Mouse (Mus musculus) liver, adult 2 months (tissue): ENCODE results near the gene Gm45062. TPM values are rescaled to one million over a fixed set of nuclear protein-coding genes. Genes with fewer than 3 reads are reported as not detected.
A peak's percentile ranks its signal among the peaks of the same experiment; 100 is the strongest.

ENCODE experiments used
- DNase-seq: peaks from one replicate; pipeline ENCODE4 v3.0.0-alpha.2; 2011; ENCODE audit warnings: low read depth, low spot score; ENCODE audit errors: extremely low read depth
- H3K27ac ChIP-seq: fragments of 200-500 bp; replicated peaks from 2 replicates; pipeline ENCODE4 v1.5.1; 2012; ENCODE audit warnings: low read depth, mild to moderate bottlenecking, control low read depth, inconsistent platforms, low read length; ENCODE audit not compliant: insufficient read depth
- H3K27me3 ChIP-seq: fragments of 200-500 bp; 2 replicates; pipeline ENCODE4 v1.6.1; 2012; ENCODE audit warnings: mild to moderate bottlenecking, moderate library complexity, low read length, inconsistent platforms; ENCODE audit not compliant: control insufficient read depth, insufficient read depth
- H3K36me3 ChIP-seq: fragments of 200-500 bp; 2 replicates; pipeline ENCODE4 v1.6.1; 2012; ENCODE audit warnings: low read length, inconsistent platforms; ENCODE audit not compliant: control insufficient read depth, insufficient read depth
- H3K4me1 ChIP-seq: fragments of 200-500 bp; 2 replicates; pipeline ENCODE4 v1.6.1; 2011; ENCODE audit warnings: low read length; ENCODE audit not compliant: control insufficient read depth, insufficient read depth
- H3K4me3 ChIP-seq: fragments of 200-500 bp; 2 replicates; pipeline ENCODE4 v1.5.1; 2011; ENCODE audit warnings: low read depth, mild to moderate bottlenecking, control low read depth, low read length, moderate library complexity; ENCODE audit not compliant: insufficient read depth
- H3K79me2 ChIP-seq: fragments of 200-500 bp; 2 replicates; pipeline ENCODE4 v1.6.1; 2012; ENCODE audit warnings: inconsistent platforms, mild to moderate bottlenecking, low read length, moderate library complexity; ENCODE audit not compliant: control insufficient read depth, insufficient read depth
- H3K9ac ChIP-seq: fragments of 200-500 bp; 2 replicates; pipeline ENCODE4 v1.6.1; 2012; ENCODE audit warnings: low read depth, mild to moderate bottlenecking, control low read depth, inconsistent platforms, low read length
- CTCF ChIP-seq: fragments of 200-500 bp; IDR thresholded peaks from 2 replicates; pipeline ENCODE4 v1.5.1; 2011; ENCODE audit warnings: low read depth, low read length, control low read depth
- POLR2A ChIP-seq: fragments of 200-500 bp; IDR thresholded peaks from 2 replicates; pipeline ENCODE4 v1.6.1; 2011; ENCODE audit warnings: low read length, control low read depth; ENCODE audit not compliant: insufficient read depth; ENCODE audit errors: extremely low read depth
- WGBS: fragments of 180-500 bp; shearing (Covaris S2); methylation state at CpG from one replicate; pipeline ENCODE4 v1.1.7; 2018; 5-methylcytosine and 5-hydroxymethylcytosine counted together
- polyA plus RNA-seq: library from polyadenylated mRNA; depleted of rRNA; stranded (reverse); fragments of >200 nt; gene quantifications from 2 replicates; pipeline ENCODE4 v1.2.3, GENCODE M21; 2012
- total RNA-seq: library from RNA; depleted of rRNA; stranded (reverse); fragments of >200 nt; gene quantifications from 2 replicates; pipeline ENCODE4 v1.2.3, GENCODE M21; 2014

Gm45062 gene
- total and polyA plus RNA-seq, 2 experiments: 0.70 to 2.0 TPM

- DNase-seq: no peak
- Histone ChIP-seq H3K4me1 (peaks cover 6% of the 10 kb centered on the region), H3K27ac (no peak overlapping the region), H3K4me3 (no peak overlapping the region), H3K27me3 (no peaks in the 10 kb centered on the region), H3K79me2 (no peaks in the 10 kb centered on the region), H3K36me3 (no peaks in the 10 kb centered on the region), H3K9ac (no peak overlapping the region)
- TF ChIP-seq CTCF (no peak), POLR2A (no peak)
- 77% methylated on average over 5 of the region's 5 CpGs for WGBS
Observed at GRCm38 (mm10) chr6:8427692-8428091, 168.4 kb downstream of the Gm45062 start.

- no peak overlapping the region for H3K9ac ChIP-seq
- no peak for DNase-seq
- 90% methylated on average over 9 of the region's 9 CpGs for WGBS
- peaks cover 6% of the 10 kb centered on the region for H3K4me1 ChIP-seq
- H3K27ac ChIP-seq: no peak overlapping the region
- H3K27me3 ChIP-seq: no peaks in the 10 kb centered on the region
- no peak overlapping the region for H3K4me3 ChIP-seq
- H3K36me3 ChIP-seq: no peaks in the 10 kb centered on the region
- H3K79me2 ChIP-seq: no peaks in the 10 kb centered on the region
- TF ChIP-seq POLR2A: no peak
- TF ChIP-seq CTCF: no peak
Observed at GRCm38 (mm10) chr6:8430610-8431234, 171.5 kb downstream of the Gm45062 start.

- Histone ChIP-seq H3K4me1 (peaks cover 6% of the 10 kb centered on the region), H3K9ac (no peak overlapping the region), H3K27ac (no peak overlapping the region), H3K27me3 (no peaks in the 10 kb centered on the region), H3K36me3 (no peaks in the 10 kb centered on the region), H3K4me3 (no peak overlapping the region), H3K79me2 (no peaks in the 10 kb centered on the region)
- TF ChIP-seq CTCF: no peak
- TF ChIP-seq POLR2A: no peak
- no peak for DNase-seq
- WGBS: 88% methylated on average over 9 of the region's 9 CpGs
Observed at GRCm38 (mm10) chr6:8433179-8433578, 173.9 kb downstream of the Gm45062 start.

- Histone ChIP-seq H3K4me1 (no peaks in the 10 kb centered on the region), H3K27me3 (no peaks in the 10 kb centered on the region), H3K36me3 (no peaks in the 10 kb centered on the region), H3K4me3 (no peak overlapping the region), H3K27ac (no peak overlapping the region), H3K79me2 (no peaks in the 10 kb centered on the region), H3K9ac (no peak overlapping the region)
- TF ChIP-seq CTCF: no peak
- TF ChIP-seq POLR2A: no peak
- WGBS: 91% methylated on average over 3 of the region's 3 CpGs
- DNase-seq: no peak
Observed at GRCm38 (mm10) chr6:8437937-8438336, 178.7 kb downstream of the Gm45062 start.

- WGBS: 90% methylated on average over 3 of the region's 3 CpGs
- Histone ChIP-seq H3K36me3 (no peaks in the 10 kb centered on the region), H3K79me2 (no peaks in the 10 kb centered on the region), H3K9ac (no peak overlapping the region), H3K27ac (no peak overlapping the region), H3K4me3 (no peak overlapping the region), H3K4me1 (no peaks in the 10 kb centered on the region), H3K27me3 (no peaks in the 10 kb centered on the region)
- TF ChIP-seq CTCF (no peak), POLR2A (no peak)
- DNase-seq: no peak
Observed at GRCm38 (mm10) chr6:8441814-8442213, 182.6 kb downstream of the Gm45062 start.

GRCm38 (mm10) chr6:8446786-8447185 is 187.5 kb downstream of the Gm45062 start:
- WGBS: 81% methylated on average over 5 of the region's 5 CpGs
- Histone ChIP-seq H3K36me3 (no peaks in the 10 kb centered on the region), H3K4me3 (no peak overlapping the region), H3K9ac (no peak overlapping the region), H3K79me2 (no peaks in the 10 kb centered on the region), H3K27ac (no peak overlapping the region), H3K27me3 (no peaks in the 10 kb centered on the region), H3K4me1 (no peaks in the 10 kb centered on the region)
- peak; percentile 27 for DNase-seq
- TF ChIP-seq CTCF (no peak), POLR2A (no peak)
